Comparison of ENCODE assay signal across 27 mouse cellular contexts in genomic region chr17:47780470-47780869, GRCm38 (mm10). TPM values are rescaled to one million over a fixed set of nuclear protein-coding genes. Genes with fewer than 3 reads are reported as not detected.
DNase-seq lines count a peak whose midpoint lies in the region; ATAC-seq and TF ChIP-seq lines count a peak whose summit lies in the region.
"Had no signal": no experiment of that assay in that cellular context is flagged by ENCODE, and none has a peak within 500 bp of the region (broad histone marks: within the 10 kb centered on the region; RNA-seq: fewer than 3 reads in every experiment).

No protein-coding gene starts in this region.

- TF ChIP-seq CTCF in Patski (IDR thresholded peaks at IDR 0.05): no peak

- no peaks in the 10 kb centered on the region for H3K27me3 ChIP-seq in Patski
- no peaks in the 10 kb centered on the region for H3K27me3 ChIP-seq in midbrain, embryonic 15.5 days (replicated peaks)
- H3K27me3 ChIP-seq: CH12.LX; embryonic facial prominence, embryonic 12.5 days; forebrain, embryonic 13.5 days; forebrain, embryonic 15.5 days had no signal

- H3K4me1 ChIP-seq in midbrain, embryonic 15.5 days: no peaks in the 10 kb centered on the region
- H3K4me1 ChIP-seq: forebrain, embryonic 13.5 days; forebrain, embryonic 15.5 days had no signal

- no peaks in the 10 kb centered on the region for H3K9me3 ChIP-seq in midbrain, embryonic 15.5 days
- H3K9me3 ChIP-seq: embryonic facial prominence, embryonic 10.5 days; embryonic facial prominence, embryonic 12.5 days; forebrain, embryonic 13.5 days; forebrain, embryonic 15.5 days; G1E had no signal

- no peak overlapping the region for H3K4me2 ChIP-seq in midbrain, embryonic 15.5 days
- H3K4me2 ChIP-seq: embryonic facial prominence, embryonic 12.5 days; forebrain, embryonic 13.5 days; forebrain, embryonic 15.5 days had no signal

- H3K27ac ChIP-seq in midbrain, embryonic 15.5 days: no peak overlapping the region
- H3K27ac ChIP-seq: embryonic facial prominence, embryonic 10.5 days; embryonic facial prominence, embryonic 12.5 days; forebrain, embryonic 13.5 days; forebrain, embryonic 15.5 days had no signal

- 84% methylated on average over 10 of the region's 10 CpGs for WGBS in midbrain, embryonic 15.5 days

- CTCF ChIA-PET in Patski (lab: Charles Lee): interaction anchor here (0.9 to 1.9 kb wide), 2 partner anchors 14 to 15 kb away, joined by 3 to 8 read pairs; no protein-coding TSS in a partner anchor

- DNase-seq in adrenal gland, adult 2 months: peak; percentile 42
- no peak for DNase-seq in adrenal gland, adult 8-10 months
- DNase-seq in 416B (ENCODE audit: low read depth): peak; percentile 81
- DNase-seq in Patski (ENCODE audit: low read depth, low spot score): no peak
- DNase-seq in cerebellum, postnatal 25 days: no peak
- DNase-seq: adrenal gland, postnatal 14 days; B cell, adult 2 months; cerebellum, adult 11 months; cerebellum, adult 18-20 months; cerebellum, adult 8-10 months; cerebellum, adult 9-11 months; cerebellum, postnatal 14 days; forebrain, postnatal 0 days had no signal

- peak; percentile 18 for ATAC-seq in Patski
- no peak for ATAC-seq in midbrain, embryonic 15.5 days (replicated peaks)
- ATAC-seq: CD4-positive, CD25-positive, alpha-beta regulatory T cell, adult 4 months; forebrain, embryonic 13.5 days; forebrain, embryonic 15.5 days; forebrain, postnatal 0 days had no signal

- H3K4me3 ChIP-seq in midbrain, embryonic 15.5 days: no peak overlapping the region
- H3K4me3 ChIP-seq: embryonic facial prominence, embryonic 10.5 days; embryonic facial prominence, embryonic 12.5 days; forebrain, embryonic 13.5 days; forebrain, embryonic 15.5 days had no signal

- no peaks in the 10 kb centered on the region for H3K36me3 ChIP-seq in midbrain, embryonic 15.5 days (replicated peaks)
- H3K36me3 ChIP-seq: embryonic facial prominence, embryonic 10.5 days; embryonic facial prominence, embryonic 12.5 days; forebrain, embryonic 15.5 days had no signal

- H3K9ac ChIP-seq in midbrain, embryonic 15.5 days: no peak overlapping the region
- H3K9ac ChIP-seq: embryonic facial prominence, embryonic 12.5 days; forebrain, embryonic 13.5 days; forebrain, embryonic 15.5 days; forebrain, postnatal 0 days had no signal

- in situ Hi-C loops in Patski (cut with MboI; ENCODE audit: low pct_unique_long_range_greater_than_20kb): no loop called here

- POLR2A ChIA-PET in Patski (lab: Charles Lee): interaction anchor here (1.0 to 2.0 kb wide), 2 partner anchors 14 to 42 kb away, joined by 3 to 4 read pairs; no protein-coding TSS in a partner anchor

RNA-seq across cellular contexts. Expression of gene Tfeb, which starts 43.6 kb away (rescaled TPM):
- 10 to 100 TPM; 14.7 to 24.5 TPM for total RNA-seq in adrenal gland, adult 2 months (2021)
- 65.7 and 100.0 TPM in 2 replicates for polyA plus RNA-seq in adrenal gland, adult 2 months (2012; rRNA removed)
- total RNA-seq in adrenal gland, adult 8-10 months (2022): 10 to 100 TPM; 17.3 to 32.1 (median 24.2) TPM
- 48.3 TPM for polyA plus RNA-seq in Patski (2021)
- 3.2 and 3.8 TPM in 2 replicates for polyA plus RNA-seq in midbrain, embryonic 15.5 days (2015; fragmentation: Nextera tagmentation; extraction: Ambion mirVana)

RNA-seq across cellular contexts. Expression of gene Pgc, which starts 53.8 kb away (rescaled TPM):
- total RNA-seq in adrenal gland, adult 2 months (2021): not detected
- polyA plus RNA-seq in adrenal gland, adult 2 months (2012; rRNA removed): 1.6 and 27.4 TPM in 2 replicates
- not detected for total RNA-seq in adrenal gland, adult 8-10 months (2022)
- polyA plus RNA-seq in Patski (2021): not detected
- polyA plus RNA-seq in midbrain, embryonic 15.5 days (2015; fragmentation: Nextera tagmentation; extraction: Ambion mirVana): not detected in 2 replicates
- total RNA-seq: adrenal gland, adult 18-20 months; adrenal gland, postnatal 14 days; adrenal gland, postnatal 36 days; CH12.LX; forebrain, postnatal 0 days; G1E had no signal
- polyA plus RNA-seq: brain, embryonic 14.5 days; CD4-positive, CD25-positive, alpha-beta regulatory T cell, adult 4 months; cortical plate, adult 2 months; embryonic facial prominence, embryonic 12.5 days; embryonic facial prominence, embryonic 14.5 days; forebrain, embryonic 11.5 days; forebrain, embryonic 13.5 days; forebrain, embryonic 15.5 days; forebrain, postnatal 0 days; G1E had no signal

RNA-seq across cellular contexts. Expression of gene Mdfi, which starts 54.0 kb away (rescaled TPM):
- total RNA-seq in adrenal gland, adult 2 months (2021): 1 to 10 TPM; 1.2 to 2.1 TPM
- polyA plus RNA-seq in adrenal gland, adult 2 months (2012; rRNA removed): 15.8 and 24.2 TPM in 2 replicates
- total RNA-seq in adrenal gland, adult 8-10 months (2022): 1 to 10 TPM; 1.2 to 3.3 (median 1.6) TPM
- polyA plus RNA-seq in Patski (2021): not detected
- polyA plus RNA-seq in midbrain, embryonic 15.5 days (2015; fragmentation: Nextera tagmentation; extraction: Ambion mirVana): 2.7 and 3.6 TPM in 2 replicates
- polyA plus RNA-seq: CD4-positive, CD25-positive, alpha-beta regulatory T cell, adult 4 months; G1E had no signal

Comparison
In these comparisons a context has a peak if more than half of its experiments do, and no peak if none do; other contexts are left out.
1. DNase-seq: peak in adrenal gland, adult 2 months (single experiment) and 416B (single experiment); none in adrenal gland, adult 8-10 months (single experiment), Patski (single experiment) and cerebellum, postnatal 25 days (0 of 2).
2. RNA of gene Tfeb, which starts 43.6 kb away (polyA plus RNA-seq): 65.7 to 100.0 TPM in adrenal gland, adult 2 months and 48.3 TPM in Patski (single experiment); 3.2 to 3.8 TPM in midbrain, embryonic 15.5 days; every median in the first group is over 10 times any median in the second.